Mouse (Mus musculus) T-helper 1 cell (primary cell): ENCODE results near the gene Lman2.

Source experiments
- in situ Hi-C: fragments of 300-600 bp; cut with MboI, MseI; formaldehyde crosslinking; loops from one replicate; pipeline ENCODE4 v1.15.1; 2025; ENCODE audit warnings: high pct_unique_total_duplicates

Lman2 gene

GRCm38 (mm10) chr13:55371007-55371681 is 8.6 kb upstream of the Lman2 start:
- in situ Hi-C loops = no loop called here

- in situ Hi-C loops = no loop called here
Observed at GRCm38 (mm10) chr13:55370234-55370633, 7.7 kb upstream of the Lman2 start.

DNA sequence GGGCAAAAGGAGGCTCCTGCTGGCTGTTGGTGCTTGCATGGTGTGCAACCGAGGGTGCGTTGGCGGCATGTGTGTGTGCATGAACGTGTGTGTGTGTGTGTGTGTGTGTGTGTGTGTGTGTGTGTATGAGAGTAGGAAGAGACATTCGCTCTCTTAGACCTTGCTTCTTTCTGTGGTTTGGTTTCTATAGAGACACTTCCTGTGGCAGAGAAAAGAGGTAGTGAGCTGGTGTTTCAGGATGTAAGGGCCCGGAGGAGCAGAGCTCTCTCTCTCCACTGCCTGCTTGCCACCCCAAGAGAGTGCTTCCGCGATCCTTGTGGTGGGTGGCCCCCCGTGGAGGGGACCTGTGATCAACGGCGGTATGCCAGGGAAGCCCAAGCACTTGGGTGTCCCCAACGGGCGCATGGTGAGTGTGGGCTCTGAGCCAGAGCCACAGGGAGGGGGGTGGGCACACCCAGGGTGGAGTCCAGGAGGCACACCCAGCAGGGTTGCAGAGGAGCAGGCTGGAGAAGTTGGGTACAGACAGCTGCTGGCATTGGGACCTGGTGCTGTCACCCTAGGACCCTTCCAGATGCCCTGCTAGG is 7.0 kb upstream of the Lman2 start, which contains the start of gene Rgs14:
Rgs14 (plus strand) TSS at position 202 of the 584 bp plus-strand sequence.
- in situ Hi-C loops = no loop called here

GRCm38 (mm10) chr13:55368401-55368800 is 5.8 kb upstream of the Lman2 start:
- in situ Hi-C loops = no loop called here

- in situ Hi-C loops = no loop called here
Observed at GRCm38 (mm10) chr13:55361974-55362452, 570 bp downstream of the Lman2 start.

GRCm38 (mm10) chr13:55361145-55361544 is 1.4 kb downstream of the Lman2 start:
- in situ Hi-C loops = no loop called here

DNA sequence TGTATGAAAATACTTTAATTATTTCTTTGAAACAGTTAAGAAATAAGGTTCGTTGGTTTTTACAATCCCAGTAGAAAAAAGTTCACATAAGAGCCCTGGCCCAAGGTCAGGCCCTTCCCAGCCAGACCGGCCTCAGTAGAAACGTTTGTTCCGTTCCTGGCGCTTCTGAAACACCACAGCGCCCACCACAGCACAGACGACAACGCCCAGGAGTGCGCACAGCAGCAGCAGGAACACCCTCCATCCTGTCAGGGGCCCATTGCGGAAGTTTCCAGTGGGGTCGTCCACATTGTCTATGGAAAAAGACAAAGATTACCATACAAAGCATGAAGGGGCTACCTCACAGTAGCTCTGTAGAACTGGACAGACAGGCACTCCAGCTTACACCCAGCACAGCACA is 15.8 kb downstream of the Lman2 start:
- in situ Hi-C loops = no loop called here

DNA sequence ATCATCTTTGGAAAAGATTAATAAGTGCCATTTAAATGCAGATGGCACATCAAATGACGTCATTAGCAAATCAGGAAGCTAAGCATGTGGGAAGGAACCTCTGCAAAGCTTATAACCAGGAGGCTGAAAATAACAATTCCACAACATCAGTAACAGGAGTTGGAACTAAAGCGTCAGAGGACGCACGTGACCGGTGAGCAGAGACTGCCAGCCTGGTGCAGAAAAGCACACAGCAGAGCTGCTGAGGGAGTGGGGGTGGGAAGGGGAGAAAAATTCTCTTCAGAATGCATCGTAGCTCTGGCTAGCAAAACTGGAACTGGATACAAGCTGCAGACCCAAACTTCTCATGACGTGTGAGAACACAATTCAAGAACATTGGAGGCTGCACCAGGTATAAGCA is 18.3 kb downstream of the Lman2 start:
- in situ Hi-C loops = no loop called here

DNA sequence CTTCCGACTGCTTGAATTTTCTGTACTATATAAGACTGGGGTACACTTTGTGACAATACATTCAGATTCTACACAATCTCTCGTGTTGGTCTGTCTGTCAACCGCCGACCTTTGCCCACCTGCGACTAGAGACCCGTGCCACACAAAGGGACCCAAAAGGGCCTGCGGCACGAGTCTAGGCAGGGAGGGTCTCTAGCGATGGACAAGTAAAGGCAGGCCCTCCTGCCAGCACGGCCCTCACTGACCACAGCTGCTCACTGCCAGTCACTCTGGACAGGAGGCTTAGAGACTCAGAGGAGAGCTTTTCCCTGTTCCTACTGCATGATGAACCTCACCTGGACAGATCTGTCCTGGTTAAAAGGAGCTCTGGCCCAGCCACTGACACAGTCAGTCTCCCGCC is 20.1 kb downstream of the Lman2 start:
- in situ Hi-C loops = no loop called here

DNA sequence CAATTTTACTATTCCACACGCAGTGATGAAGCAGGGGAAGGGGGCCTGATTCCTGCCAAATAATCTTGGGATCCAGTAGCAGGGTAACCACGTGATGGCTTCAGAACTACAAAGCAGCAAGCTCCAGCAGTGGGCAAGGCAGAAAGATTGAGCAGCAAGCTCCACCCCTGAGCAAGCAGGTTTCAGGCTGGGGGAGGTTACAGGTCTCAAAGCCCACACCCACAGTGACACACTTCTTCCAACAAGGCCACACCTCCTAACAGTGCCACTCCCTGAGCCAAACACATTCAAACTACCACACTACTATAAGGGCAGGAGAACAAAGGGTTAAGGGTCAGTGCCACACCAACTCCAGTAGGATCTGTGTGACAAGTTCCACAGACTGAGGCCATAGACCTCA is 23.3 kb downstream of the Lman2 start:
- in situ Hi-C loops = no loop called here

DNA sequence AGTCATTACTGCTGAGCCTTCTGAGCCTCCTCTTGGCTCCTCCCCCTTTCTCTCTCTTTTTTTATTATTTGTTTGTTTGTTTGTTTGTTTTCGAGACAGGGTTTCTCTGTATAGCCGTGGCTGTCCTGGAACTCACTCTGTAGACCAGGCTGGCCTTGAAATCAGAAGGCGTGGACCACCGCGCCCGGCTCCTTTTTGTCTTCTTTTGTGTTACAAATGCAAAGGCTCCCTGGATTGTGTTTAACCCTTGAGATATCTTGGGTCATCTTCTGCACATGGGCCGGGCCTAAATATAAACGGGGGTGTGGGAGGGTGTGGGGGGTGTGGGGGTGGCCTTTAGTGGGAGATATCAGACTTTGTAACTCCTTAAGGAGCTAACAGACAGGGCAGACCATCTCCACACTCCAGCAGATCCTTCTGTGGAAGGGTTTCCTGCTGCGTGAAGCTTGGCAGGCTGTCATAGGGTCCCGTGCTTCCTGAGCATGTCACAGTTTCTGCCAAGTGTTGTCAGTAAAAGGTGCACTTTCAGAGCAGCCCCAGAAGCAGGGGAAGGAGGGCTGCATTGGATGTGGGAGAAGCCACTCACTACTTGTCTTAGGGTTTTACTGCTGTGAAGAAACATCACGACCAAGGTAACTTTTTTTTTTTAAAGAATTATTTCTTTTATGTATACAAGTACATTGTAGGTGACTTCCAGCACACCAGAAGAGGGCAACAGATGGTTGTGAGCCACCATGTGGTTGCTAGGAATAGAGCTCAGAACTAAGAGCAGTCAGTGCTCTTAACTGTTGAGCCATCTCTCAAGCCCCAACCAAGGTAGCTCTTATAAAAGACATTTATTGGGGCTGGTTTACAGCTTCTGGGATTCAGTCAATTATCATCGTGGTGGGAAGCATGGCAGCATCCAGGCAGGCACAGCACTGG is 24.2 kb downstream of the Lman2 start:
- in situ Hi-C loops = no loop called here

DNA sequence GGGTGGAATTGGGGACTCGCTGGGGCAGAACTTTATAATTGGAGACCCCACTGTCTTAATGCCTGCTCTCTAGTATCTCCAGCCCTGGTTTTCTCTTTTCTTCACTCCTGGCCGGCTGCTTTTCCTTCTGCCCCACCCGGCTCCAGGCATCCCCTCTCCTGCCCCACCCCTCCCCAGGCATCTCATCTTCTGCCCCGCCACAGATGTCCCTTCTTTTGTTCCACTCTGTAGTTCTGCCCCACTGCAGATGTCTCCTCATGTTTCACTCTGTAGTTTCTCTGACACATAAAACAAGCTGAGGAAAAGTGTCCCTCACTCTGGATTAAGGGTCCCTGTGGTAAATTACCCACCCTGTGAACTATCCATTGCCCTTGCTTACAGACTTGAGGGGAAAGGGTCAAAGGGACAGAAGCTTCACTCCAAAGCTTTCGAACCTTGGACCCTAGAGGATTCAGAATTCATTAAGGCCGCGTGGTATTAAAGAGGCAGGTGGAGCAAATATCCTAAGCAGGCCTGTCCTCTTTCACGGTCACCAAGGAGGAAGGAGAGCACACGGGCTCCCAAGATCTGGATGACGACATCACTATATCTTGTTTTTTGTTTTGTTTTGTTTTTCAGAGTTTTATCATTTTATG is 25.1 kb downstream of the Lman2 start:
- in situ Hi-C loops = no loop called here

DNA sequence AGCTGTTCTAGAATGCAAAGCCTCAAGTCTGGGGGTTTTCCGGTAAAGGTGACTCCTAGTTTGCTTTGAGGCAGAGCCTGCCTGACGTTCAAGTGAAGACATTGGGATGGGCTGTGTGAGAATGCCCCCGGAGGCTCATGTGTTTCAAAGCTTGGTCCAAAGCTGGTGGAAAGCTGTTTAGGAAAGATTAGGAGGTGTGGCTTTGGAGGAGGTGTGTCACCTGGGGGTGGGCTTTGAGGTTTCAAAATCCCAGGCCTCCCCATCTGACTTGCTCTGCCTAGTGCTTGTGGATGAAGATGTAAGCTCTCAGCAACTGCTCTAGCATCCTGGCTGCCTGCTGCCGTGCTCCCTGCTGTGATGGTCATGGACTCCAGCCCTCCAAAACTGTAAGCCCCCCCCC is 26.9 kb downstream of the Lman2 start:
- in situ Hi-C loops = no loop called here

DNA sequence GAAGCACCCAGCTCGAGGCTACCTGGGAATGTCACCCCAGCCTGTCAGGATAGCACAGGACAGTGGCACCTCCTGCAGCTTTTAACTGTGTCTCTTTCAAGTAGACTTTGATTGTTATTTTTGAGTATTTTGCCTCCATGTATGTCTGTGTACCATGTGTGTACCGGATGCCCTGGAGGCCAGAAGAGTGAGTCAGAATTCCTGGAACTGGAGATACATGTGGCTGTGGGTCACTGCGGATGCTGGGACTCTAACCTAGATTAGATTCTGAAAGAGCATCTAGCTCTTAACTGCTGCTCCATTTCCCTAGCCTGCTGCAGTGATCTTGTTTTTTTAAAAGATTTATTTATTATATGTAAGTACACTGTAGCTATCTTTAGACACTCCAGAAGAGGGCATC is 30.3 kb downstream of the Lman2 start:
- in situ Hi-C loops = no loop called here

DNA sequence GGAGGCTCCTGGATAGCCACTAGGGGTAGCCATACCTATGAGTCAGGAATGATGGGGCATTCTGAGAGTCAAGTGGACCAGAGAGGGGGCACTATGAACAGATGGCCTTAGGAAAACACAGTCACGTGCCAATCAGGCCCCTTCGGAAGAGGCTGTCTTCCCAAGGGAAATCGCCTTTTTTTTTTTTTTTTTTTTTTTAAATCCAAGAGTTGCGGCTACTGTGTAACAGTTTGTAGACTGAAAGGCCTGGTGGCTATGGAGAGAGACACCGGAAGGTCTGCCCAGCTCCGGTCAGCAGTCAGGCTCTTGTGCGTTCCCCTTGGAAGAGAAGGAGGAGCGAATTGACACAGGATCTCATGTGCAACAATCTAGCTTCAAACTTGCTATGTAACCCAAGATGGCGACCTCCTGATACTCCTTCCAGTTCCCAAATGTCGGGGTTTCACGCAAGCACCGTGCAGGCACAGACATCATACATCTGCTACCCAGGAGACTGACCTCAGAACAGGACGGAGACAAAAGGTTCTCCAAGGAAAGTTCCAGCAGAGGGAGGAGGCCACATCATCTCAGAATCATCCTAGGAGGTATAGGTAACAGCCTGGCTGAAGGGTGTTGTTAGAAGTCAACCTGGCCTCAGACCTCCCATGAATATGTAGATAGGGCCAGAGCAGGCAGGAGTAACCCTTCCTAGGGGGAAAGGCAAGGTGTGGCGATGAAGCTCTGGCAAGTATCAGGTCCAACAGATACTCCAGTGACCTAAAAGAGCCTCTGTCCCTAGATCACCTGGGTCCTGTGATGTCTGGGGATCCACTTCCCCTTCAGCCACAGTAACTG is 31.8 kb downstream of the Lman2 start:
- in situ Hi-C loops = no loop called here

- in situ Hi-C loops = no loop called here
Observed at GRCm38 (mm10) chr13:55329683-55330566, 32.7 kb downstream of the Lman2 start, which contains the start of gene Mxd3. Mxd3 (minus strand) TSS chr13:55329823.

DNA sequence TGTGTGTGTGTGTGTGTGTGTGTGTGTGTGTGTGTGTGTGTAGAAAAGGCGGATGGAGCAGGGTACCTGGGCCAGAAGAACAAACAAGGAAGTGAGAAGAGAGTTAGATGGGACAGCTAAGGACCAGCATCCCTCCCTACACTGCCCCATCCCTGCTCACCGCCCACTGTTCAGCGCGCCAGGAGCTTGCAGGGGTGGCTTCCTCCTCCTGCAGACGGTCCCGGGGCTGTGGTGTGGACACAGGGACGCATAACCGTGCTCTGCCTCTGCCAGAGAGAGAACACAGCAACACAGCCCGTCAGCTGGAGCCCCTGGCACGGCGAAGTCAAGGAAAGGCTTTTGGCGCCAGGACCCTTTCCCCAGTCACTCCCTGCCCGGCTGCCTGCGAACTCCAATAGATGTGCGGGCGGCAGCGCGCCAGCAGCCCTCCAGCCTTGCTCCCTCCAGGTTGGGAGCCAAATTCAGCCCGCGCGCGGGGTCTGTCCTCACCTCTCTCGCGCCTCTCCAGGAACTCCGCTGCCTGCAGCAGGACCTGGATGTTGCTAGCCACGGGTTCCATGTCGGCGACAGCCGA is 33.4 kb downstream of the Lman2 start:
- in situ Hi-C loops = no loop called here

GRCm38 (mm10) chr13:55328641-55329040 is 33.9 kb downstream of the Lman2 start:
- in situ Hi-C loops = no loop called here

- in situ Hi-C loops = no loop called here
Observed at GRCm38 (mm10) chr13:55328171-55328570, 34.4 kb downstream of the Lman2 start.

DNA sequence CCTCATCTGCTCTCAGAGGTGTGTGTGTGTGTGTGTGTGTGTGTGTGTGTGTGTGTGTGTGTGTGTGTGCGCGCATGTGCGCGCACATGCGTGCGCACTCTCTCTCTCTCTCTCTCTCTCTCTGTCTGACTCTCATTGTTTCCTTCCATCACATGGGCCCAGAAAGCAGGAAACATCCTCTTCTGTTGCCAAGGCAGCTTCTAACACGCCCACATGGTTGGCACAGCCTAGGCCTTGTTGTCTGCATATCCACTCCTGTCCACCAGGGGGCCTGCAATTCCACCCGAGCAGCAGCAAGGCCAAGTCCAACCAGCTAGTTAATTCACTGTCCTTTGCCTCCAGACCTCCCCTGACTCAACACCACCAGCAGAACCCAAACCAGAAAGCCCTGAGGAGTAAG is 35.0 kb downstream of the Lman2 start:
- in situ Hi-C loops = no loop called here
